Mouse (Mus musculus): ENCODE results near the gene Btbd35f11. TPM values are rescaled to one million over a fixed set of nuclear protein-coding genes. Genes with fewer than 3 reads are reported as not detected.
"Not testable (repeated sequence)": the region's sequence is repeated elsewhere in the genome, so short reads cannot be mapped to it uniquely, and the experiment has no call there.

Btbd35f11 gene
- not detected for total RNA-seq (2021)
- long read RNA-seq, experiment 1 = 0 reads
- long read RNA-seq, experiment 2 = 0 reads

- intact Hi-C loops (cut with DNase I; ENCODE audit: low total_unique reads); DNase-seq: not testable (repeated sequence)
Observed at GRCm38 (mm10) chrX:3443590-3443989, at the start of gene Btbd35f11. Gene Btbd35f11, minus strand, starts transcription at chrX:3443690.

GRCm38 (mm10) chrX:3409946-3410345, 33.5 kb downstream of the Btbd35f11 start:
- DNase-seq; intact Hi-C loops (cut with DNase I; ENCODE audit: low total_unique reads): not testable (repeated sequence)

Other genes starting within 250 kb of the Btbd35f11 start
- not detected for gene Btbd35f24, start 247.9 kb downstream of the Btbd35f11 start, total RNA-seq (2021)

Measured in gastrocnemius, postnatal 14 days (tissue).